Mouse (Mus musculus): ENCODE results near the gene Snx29. TPM values are rescaled to one million over a fixed set of nuclear protein-coding genes. Genes with fewer than 3 reads are reported as not detected.

Snx29 gene
- polyA plus RNA-seq, 1 experiment = 24.4 TPM

DNA sequence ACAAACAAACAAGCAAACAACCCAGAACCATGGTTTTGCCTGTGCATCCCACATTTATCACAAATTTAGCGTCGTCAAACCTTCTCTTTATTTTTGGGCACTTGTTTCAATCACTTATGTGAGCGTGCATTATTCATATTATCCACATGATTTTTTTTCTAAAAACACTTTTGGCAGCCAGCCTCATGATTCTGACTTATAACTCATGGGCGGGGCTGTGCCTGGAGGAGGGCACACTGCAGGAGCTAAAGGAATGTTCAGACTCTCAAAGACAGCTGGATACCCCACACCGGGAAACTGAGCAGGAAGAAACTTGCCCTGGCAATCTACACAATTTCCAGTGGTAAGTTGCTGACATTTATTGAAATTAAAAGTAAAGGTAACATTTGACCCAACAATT lies 455.5 kb downstream of the Snx29 start:
- Histone ChIP-seq H3K4me1 (ENCODE audit: control insufficient read depth, insufficient read depth, low read length) (no peaks in the 10 kb centered on the region), H3K27ac (ENCODE audit: control insufficient read depth, insufficient read depth, low read depth, low read length, poor library complexity) (no peak overlapping the region), H3K4me3 (replicated peaks; ENCODE audit: control insufficient read depth, low read depth, low read length) (no peak overlapping the region)
- WGBS = 79% methylated on average over 5 of the region's 5 CpGs
- TF ChIP-seq CTCF (IDR thresholded peaks at IDR 0.05; ENCODE audit: control insufficient read depth, insufficient read depth, low read length) = no peak
- no peak for TF ChIP-seq POLR2A (IDR thresholded peaks at IDR 0.05; ENCODE audit: borderline replicate concordance, control insufficient read depth, low read depth, low read length)

DNA sequence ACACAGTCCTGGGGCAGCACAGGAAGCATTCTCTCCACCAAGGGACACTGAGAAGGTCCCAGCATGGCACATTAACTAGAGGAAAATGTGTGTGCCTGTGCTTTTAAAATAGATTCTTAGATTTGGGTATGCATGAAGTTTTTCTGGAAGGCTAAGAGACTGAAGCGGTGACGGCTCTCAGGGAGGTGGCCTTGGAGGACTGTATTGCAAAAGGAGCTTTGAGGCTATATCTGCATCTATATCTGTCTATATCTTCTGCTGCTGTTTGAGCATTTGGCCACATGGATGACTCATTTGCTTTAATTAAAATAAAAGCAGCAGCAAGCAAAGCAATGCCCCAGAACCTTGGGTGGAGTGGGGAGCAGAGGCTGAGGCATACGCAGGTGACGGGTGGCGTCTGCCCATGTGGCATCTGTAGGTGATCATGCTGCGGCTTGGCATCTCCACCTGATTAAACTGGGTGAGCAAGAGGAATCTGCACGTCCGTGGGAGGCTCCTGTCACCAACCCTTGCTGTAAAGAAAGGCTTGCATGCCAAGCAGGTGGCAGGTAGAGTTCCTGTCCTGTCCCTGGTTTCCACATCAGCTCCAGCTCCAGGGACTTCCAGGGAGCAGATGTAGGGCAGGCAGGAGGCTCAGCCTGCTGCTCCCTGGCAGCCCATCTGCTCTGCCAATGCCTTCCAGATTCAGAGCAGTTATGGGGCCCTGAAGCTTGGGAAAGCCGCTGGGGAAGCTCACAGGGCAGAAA lies 456.2 kb downstream of the Snx29 start:
- TF ChIP-seq POLR2A (IDR thresholded peaks at IDR 0.05; ENCODE audit: borderline replicate concordance, control insufficient read depth, low read depth, low read length) (no peak), CTCF (IDR thresholded peaks at IDR 0.05; ENCODE audit: control insufficient read depth, insufficient read depth, low read length) (no peak)
- Histone ChIP-seq H3K27ac (ENCODE audit: control insufficient read depth, insufficient read depth, low read depth, low read length, poor library complexity) (no peak overlapping the region), H3K4me1 (ENCODE audit: control insufficient read depth, insufficient read depth, low read length) (no peaks in the 10 kb centered on the region), H3K4me3 (replicated peaks; ENCODE audit: control insufficient read depth, low read depth, low read length) (no peak overlapping the region)
- WGBS = 78% methylated on average over 9 of the region's 9 CpGs

DNA sequence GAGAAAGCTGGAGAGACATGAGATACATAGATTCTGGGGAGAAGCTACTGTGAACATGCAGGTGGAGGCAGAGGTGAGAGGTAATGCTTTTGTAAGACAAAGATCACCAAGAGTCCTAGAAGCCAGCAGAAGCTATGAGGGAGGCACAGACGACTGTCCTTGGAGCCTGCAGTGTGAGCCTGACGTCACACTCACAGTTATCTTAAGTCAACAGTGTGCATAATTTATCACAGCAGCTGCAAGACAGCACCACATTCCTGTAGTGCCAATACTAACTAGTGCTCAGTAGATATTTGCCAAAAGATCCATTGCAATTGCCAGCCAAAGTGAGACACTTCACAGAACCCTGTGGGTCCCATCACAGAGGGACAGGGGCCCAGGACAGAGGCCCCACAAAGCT lies 459.4 kb downstream of the Snx29 start:
- TF ChIP-seq POLR2A (IDR thresholded peaks at IDR 0.05; ENCODE audit: borderline replicate concordance, control insufficient read depth, low read depth, low read length) (no peak), CTCF (IDR thresholded peaks at IDR 0.05; ENCODE audit: control insufficient read depth, insufficient read depth, low read length) (no peak)
- H3K4me3 ChIP-seq (replicated peaks; ENCODE audit: control insufficient read depth, low read depth, low read length) = no peak overlapping the region
- 49% methylated on average over 2 of the region's 2 CpGs for WGBS
- no peaks in the 10 kb centered on the region for H3K4me1 ChIP-seq (ENCODE audit: control insufficient read depth, insufficient read depth, low read length)
- H3K27ac ChIP-seq (ENCODE audit: control insufficient read depth, insufficient read depth, low read depth, low read length, poor library complexity) = no peak overlapping the region

DNA sequence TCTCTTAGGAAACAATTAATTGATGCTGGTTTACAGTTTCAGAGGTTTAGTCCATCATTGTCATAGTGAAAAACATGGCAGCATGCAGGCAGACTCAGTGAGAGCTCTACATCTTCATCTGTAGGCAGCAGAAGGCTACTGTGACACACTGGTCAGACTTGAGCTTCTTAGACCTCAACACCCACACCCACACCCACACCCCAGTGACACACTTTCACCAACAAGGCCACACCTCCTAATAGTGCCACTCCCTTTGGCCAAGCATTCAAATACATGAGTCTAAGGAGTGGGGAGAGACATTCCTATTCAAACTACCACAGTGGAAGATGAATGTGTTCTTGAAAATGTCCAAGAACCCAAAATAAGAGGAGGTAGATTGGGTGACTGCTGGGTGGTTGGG lies 460.6 kb downstream of the Snx29 start:
- Histone ChIP-seq H3K4me1 (ENCODE audit: control insufficient read depth, insufficient read depth, low read length) (no peaks in the 10 kb centered on the region), H3K27ac (ENCODE audit: control insufficient read depth, insufficient read depth, low read depth, low read length, poor library complexity) (no peak overlapping the region), H3K4me3 (replicated peaks; ENCODE audit: control insufficient read depth, low read depth, low read length) (no peak overlapping the region)
- TF ChIP-seq POLR2A (IDR thresholded peaks at IDR 0.05; ENCODE audit: borderline replicate concordance, control insufficient read depth, low read depth, low read length) (no peak), CTCF (IDR thresholded peaks at IDR 0.05; ENCODE audit: control insufficient read depth, insufficient read depth, low read length) (no peak)

DNA sequence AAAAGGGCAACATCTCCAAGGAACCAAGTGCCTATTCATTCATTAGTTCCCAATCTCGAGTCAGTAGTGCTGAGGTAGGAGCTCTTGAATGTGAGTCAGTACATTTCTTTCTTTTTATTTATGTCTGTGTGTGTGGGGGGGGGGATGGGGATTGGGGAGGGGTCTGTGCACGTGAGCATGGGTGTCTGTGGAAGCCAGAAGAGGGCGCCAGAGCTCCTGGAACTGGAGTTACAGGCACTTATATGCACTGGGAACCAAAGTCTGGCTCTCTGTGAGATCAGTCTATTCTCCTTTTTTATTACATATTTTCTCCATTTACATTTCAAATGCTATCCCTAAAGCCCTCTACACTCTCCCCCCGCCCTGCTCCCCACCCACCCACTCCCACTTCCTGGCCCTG lies 461.6 kb downstream of the Snx29 start:
- no peak for TF ChIP-seq CTCF (IDR thresholded peaks at IDR 0.05; ENCODE audit: control insufficient read depth, insufficient read depth, low read length)
- no peak for TF ChIP-seq POLR2A (IDR thresholded peaks at IDR 0.05; ENCODE audit: borderline replicate concordance, control insufficient read depth, low read depth, low read length)
- no peak overlapping the region for H3K4me3 ChIP-seq (replicated peaks; ENCODE audit: control insufficient read depth, low read depth, low read length)
- H3K27ac ChIP-seq (ENCODE audit: control insufficient read depth, insufficient read depth, low read depth, low read length, poor library complexity) = no peak overlapping the region
- WGBS = 68% methylated on average over 4 of the region's 4 CpGs
- no peaks in the 10 kb centered on the region for H3K4me1 ChIP-seq (ENCODE audit: control insufficient read depth, insufficient read depth, low read length)

DNA sequence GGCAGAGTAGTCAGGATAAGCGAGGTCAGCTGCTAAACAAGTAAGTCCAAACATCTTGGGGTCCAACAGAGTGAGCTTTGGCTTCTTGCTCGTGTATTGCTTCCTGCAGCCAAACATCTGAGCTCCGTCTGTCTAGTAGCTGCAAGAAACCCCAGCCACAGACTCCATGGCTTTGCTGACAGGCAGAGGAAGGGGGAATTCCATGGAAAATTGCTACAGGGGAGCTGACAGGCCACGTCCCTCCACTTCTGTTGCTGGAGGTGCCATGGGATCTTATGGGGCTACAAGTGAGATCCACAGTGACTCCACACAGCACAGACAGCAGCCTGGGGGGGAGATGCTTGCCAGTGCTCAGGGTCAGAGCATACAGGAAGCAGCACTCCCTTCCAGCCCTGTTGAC lies 463.1 kb downstream of the Snx29 start:
- H3K4me3 ChIP-seq (replicated peaks; ENCODE audit: control insufficient read depth, low read depth, low read length) = no peak overlapping the region
- no peak for TF ChIP-seq CTCF (IDR thresholded peaks at IDR 0.05; ENCODE audit: control insufficient read depth, insufficient read depth, low read length)
- TF ChIP-seq POLR2A (IDR thresholded peaks at IDR 0.05; ENCODE audit: borderline replicate concordance, control insufficient read depth, low read depth, low read length) = no peak
- H3K4me1 ChIP-seq (ENCODE audit: control insufficient read depth, insufficient read depth, low read length) = no peaks in the 10 kb centered on the region
- no peak overlapping the region for H3K27ac ChIP-seq (ENCODE audit: control insufficient read depth, insufficient read depth, low read depth, low read length, poor library complexity)
- WGBS = 66% methylated on average over 4 of the region's 4 CpGs

DNA sequence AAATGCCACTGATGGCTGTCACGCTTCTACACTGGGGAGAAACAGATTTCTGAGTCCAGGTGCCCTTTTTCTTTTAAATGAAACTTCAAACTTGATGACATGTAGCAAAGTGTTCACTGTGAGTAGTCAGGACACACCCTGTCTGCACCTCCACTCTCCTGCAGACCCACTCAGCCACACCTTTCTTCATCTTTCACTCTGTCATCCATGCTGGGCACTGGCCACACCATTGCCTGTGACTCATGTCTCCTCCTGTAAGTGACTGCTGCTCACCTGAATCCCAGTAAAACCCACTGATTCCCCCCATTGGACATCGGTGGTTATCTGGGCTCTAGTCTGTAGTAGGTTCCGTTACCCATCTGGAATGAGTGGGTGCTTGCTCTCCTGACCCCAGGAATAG lies 467.8 kb downstream of the Snx29 start:
- no peak overlapping the region for H3K27ac ChIP-seq (ENCODE audit: control insufficient read depth, insufficient read depth, low read depth, low read length, poor library complexity)
- 80% methylated on average over 3 of the region's 3 CpGs for WGBS
- H3K4me3 ChIP-seq (replicated peaks; ENCODE audit: control insufficient read depth, low read depth, low read length) = no peak overlapping the region
- H3K4me1 ChIP-seq (ENCODE audit: control insufficient read depth, insufficient read depth, low read length) = no peaks in the 10 kb centered on the region
- TF ChIP-seq CTCF (IDR thresholded peaks at IDR 0.05; ENCODE audit: control insufficient read depth, insufficient read depth, low read length) (no peak), POLR2A (IDR thresholded peaks at IDR 0.05; ENCODE audit: borderline replicate concordance, control insufficient read depth, low read depth, low read length) (no peak)

DNA sequence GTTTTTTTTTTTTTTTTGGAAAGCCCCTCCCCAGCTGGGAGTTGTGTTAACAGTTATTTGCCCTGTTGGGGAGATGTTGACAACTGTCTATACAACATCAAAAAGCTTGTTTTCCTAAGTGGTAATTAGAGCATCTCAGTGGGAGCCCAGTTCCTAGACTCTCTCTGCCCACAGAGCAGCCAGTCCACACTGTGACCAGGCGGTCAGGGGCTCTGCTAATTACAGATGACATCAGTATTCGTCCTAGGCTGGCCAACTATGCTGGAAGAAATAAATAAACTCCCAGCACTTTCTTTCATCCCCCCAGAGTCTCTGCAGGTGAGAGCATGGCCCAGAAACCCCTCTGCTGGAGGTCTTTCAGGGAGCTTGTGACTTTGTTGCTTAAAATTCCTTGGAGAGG lies 470.7 kb downstream of the Snx29 start:
- Histone ChIP-seq H3K4me1 (ENCODE audit: control insufficient read depth, insufficient read depth, low read length) (no peaks in the 10 kb centered on the region), H3K27ac (ENCODE audit: control insufficient read depth, insufficient read depth, low read depth, low read length, poor library complexity) (no peak overlapping the region), H3K4me3 (replicated peaks; ENCODE audit: control insufficient read depth, low read depth, low read length) (no peak overlapping the region)
- 51% methylated on average over 2 of the region's 2 CpGs for WGBS
- TF ChIP-seq CTCF (IDR thresholded peaks at IDR 0.05; ENCODE audit: control insufficient read depth, insufficient read depth, low read length) (no peak), POLR2A (IDR thresholded peaks at IDR 0.05; ENCODE audit: borderline replicate concordance, control insufficient read depth, low read depth, low read length) (no peak)

DNA sequence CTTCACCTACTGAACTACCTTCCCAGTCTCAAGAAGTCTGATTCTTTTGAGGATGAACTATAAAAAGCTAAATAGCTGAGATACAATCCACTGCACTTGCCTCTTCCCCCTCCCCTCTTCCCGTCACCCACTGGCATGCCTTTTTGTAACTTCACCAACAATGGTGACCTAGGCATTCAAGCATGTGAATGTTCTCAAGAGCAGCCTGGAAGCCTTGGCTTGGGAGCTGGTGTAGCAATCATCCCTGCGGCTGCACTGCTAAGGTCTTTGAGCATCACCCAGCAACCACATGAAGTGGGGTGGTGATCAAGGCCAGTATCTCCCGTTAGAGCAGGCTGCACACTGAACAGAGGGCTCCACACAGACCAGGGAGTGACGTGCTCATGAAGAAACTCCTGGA lies 471.9 kb downstream of the Snx29 start:
- H3K4me3 ChIP-seq (replicated peaks; ENCODE audit: control insufficient read depth, low read depth, low read length) = no peak overlapping the region
- 84% methylated on average over 4 of the region's 4 CpGs for WGBS
- TF ChIP-seq CTCF (IDR thresholded peaks at IDR 0.05; ENCODE audit: control insufficient read depth, insufficient read depth, low read length) (no peak), POLR2A (IDR thresholded peaks at IDR 0.05; ENCODE audit: borderline replicate concordance, control insufficient read depth, low read depth, low read length) (no peak)
- no peak overlapping the region for H3K27ac ChIP-seq (ENCODE audit: control insufficient read depth, insufficient read depth, low read depth, low read length, poor library complexity)
- H3K4me1 ChIP-seq (ENCODE audit: control insufficient read depth, insufficient read depth, low read length) = no peaks in the 10 kb centered on the region
